In genomic region chr7:27552931-27553513, GRCm38 (mm10) we compare ENCODE assay signal across 8 mouse cellular contexts. TPM values are rescaled to one million over a fixed set of nuclear protein-coding genes. Genes with fewer than 3 reads are reported as not detected.
DNase-seq lines count a peak whose midpoint lies in the region; ATAC-seq and TF ChIP-seq lines count a peak whose summit lies in the region.

Gene Pld3 (minus strand): TSS chr7:27553218.
Gene 2310022A10Rik (plus strand): TSS chr7:27553233.

- in situ Hi-C loops in CH12.LX (cut with MboI; ENCODE audit: low pct_ligation_motif_present, low pct_unique_long_range_greater_than_20kb, low sequenced_read_pairs), result no loop called here

- H3K9me3 ChIP-seq in CH12.LX (replicated peaks; ENCODE audit: low read length), result no peaks in the 10 kb centered on the region
- H3K9me3 ChIP-seq in forebrain, embryonic 11.5 days (ENCODE audit: control insufficient read depth, low read length), result no peaks in the 10 kb centered on the region
- no peaks in the 10 kb centered on the region for H3K9me3 ChIP-seq in heart, embryonic 16.5 days (replicated peaks; ENCODE audit: control insufficient read depth, low read length)
- H3K9me3 ChIP-seq in liver, embryonic 15.5 days (replicated peaks), result no peaks in the 10 kb centered on the region
- H3K9me3 ChIP-seq in neural tube, embryonic 12.5 days, result no peaks in the 10 kb centered on the region

- peak; percentile 94 for TF ChIP-seq POLR2A in CH12.LX (IDR thresholded peaks at IDR 0.05; ENCODE audit: low read depth, low read length)

- no peaks in the 10 kb centered on the region for H3K27me3 ChIP-seq in CH12.LX (replicated peaks)
- no peaks in the 10 kb centered on the region for H3K27me3 ChIP-seq in forebrain, embryonic 11.5 days (ENCODE audit: control insufficient read depth, insufficient read depth, low read length)
- no peaks in the 10 kb centered on the region for H3K27me3 ChIP-seq in heart, embryonic 16.5 days (ENCODE audit: control insufficient read depth, insufficient read depth, low read length)
- no peaks in the 10 kb centered on the region for H3K27me3 ChIP-seq in liver, embryonic 15.5 days
- no peaks in the 10 kb centered on the region for H3K27me3 ChIP-seq in neural tube, embryonic 12.5 days (replicated peaks)

- dilution Hi-C loops in CH12.LX (cut with MboI; ENCODE audit: extremely low pct_ligation_motif_present, extremely low pct_unique_long_range_greater_than_20kb, low sequenced_read_pairs), result no loop called here

- peak within 1 kb of the TSS; percentile 87 for H3K9ac ChIP-seq in CH12.LX (ENCODE audit: insufficient read depth, low read depth)
- peak within 1 kb of the TSS; percentile 70 for H3K9ac ChIP-seq in forebrain, embryonic 11.5 days (ENCODE audit: low read length)
- H3K9ac ChIP-seq in heart, embryonic 16.5 days (ENCODE audit: low read length), result peak within 1 kb of the TSS; percentile 82
- peak within 1 kb of the TSS; percentile 86 for H3K9ac ChIP-seq in liver, embryonic 15.5 days
- H3K9ac ChIP-seq in neural tube, embryonic 12.5 days, result peak within 1 kb of the TSS; percentile 71

- H3K36me3 ChIP-seq in CH12.LX (replicated peaks in 1 of 2; ENCODE audit: control insufficient read depth in 1 of 2, insufficient read depth in 1 of 2, low read length in 1 of 2), result peaks cover 8 to 21% of the 10 kb centered on the region in 2 experiments
- H3K36me3 ChIP-seq in forebrain, embryonic 11.5 days (ENCODE audit: control insufficient read depth, insufficient read depth, low read length), result no peaks in the 10 kb centered on the region
- H3K36me3 ChIP-seq in heart, embryonic 16.5 days (ENCODE audit: control insufficient read depth, insufficient read depth), result peaks cover 4% of the 10 kb centered on the region
- H3K36me3 ChIP-seq in liver, embryonic 15.5 days (replicated peaks), result peaks cover 14% of the 10 kb centered on the region
- H3K36me3 ChIP-seq in neural tube, embryonic 12.5 days, result peaks cover 10% of the 10 kb centered on the region; the same call in 1 of the 2 replicates

- no peak within 1 kb of the TSS for H3K27ac ChIP-seq in CH12.LX (ENCODE audit: insufficient read depth, low read depth)
- no peak within 1 kb of the TSS for H3K27ac ChIP-seq in forebrain, embryonic 11.5 days (ENCODE audit: low read depth, low read length)
- peak within 1 kb of the TSS; percentile 40 for H3K27ac ChIP-seq in heart, embryonic 16.5 days (ENCODE audit: low read length)
- peak within 1 kb of the TSS; percentile 77 for H3K27ac ChIP-seq in liver, embryonic 15.5 days (replicated peaks)
- no peak within 1 kb of the TSS for H3K27ac ChIP-seq in neural tube, embryonic 12.5 days

- peak within 1 kb of the TSS; percentile 80 for H3K4me2 ChIP-seq in CH12.LX (ENCODE audit: insufficient read depth, low read depth, poor library complexity, severe bottlenecking)
- H3K4me2 ChIP-seq in forebrain, embryonic 11.5 days (ENCODE audit: low read depth, low read length, severe bottlenecking), result peak within 1 kb of the TSS; percentile 71
- H3K4me2 ChIP-seq in heart, embryonic 16.5 days (ENCODE audit: low read depth, low read length), result peak within 1 kb of the TSS; percentile 74
- H3K4me2 ChIP-seq in liver, embryonic 15.5 days, result peak within 1 kb of the TSS; percentile 90
- H3K4me2 ChIP-seq in neural tube, embryonic 12.5 days (replicated peaks), result peak within 1 kb of the TSS; percentile 84

- H3K79me2 ChIP-seq in CH12.LX (replicated peaks; ENCODE audit: control insufficient read depth, extremely low read depth, insufficient read depth, poor library complexity, severe bottlenecking), result peaks cover 11% of the 10 kb centered on the region

- no peak for TF ChIP-seq RAD21 in CH12.LX (IDR thresholded peaks at IDR 0.05; ENCODE audit: low read depth, low read length)

- TF ChIP-seq CTCF in CH12.LX (conservative IDR thresholded peaks at IDR 0.05 in 1 of 2, IDR thresholded peaks at IDR 0.05 in 1 of 2; ENCODE audit: low read depth in 2 of 2, low read length in 2 of 2), result no peak

- peak; percentile 98 for DNase-seq in CH12.LX (ENCODE audit: extremely low read depth)
- peak; percentile 90 for DNase-seq in c-Kit-positive CD71-positive TER-119-negative erythroid progenitor cells, embryonic 14.5 days (ENCODE audit: low read depth)
- DNase-seq in forebrain, embryonic 11.5 days (ENCODE audit: low spot score), result peak; percentile 96
- DNase-seq in kidney, postnatal 36 days, result peak; percentile 97 to 99
- DNase-seq in telencephalon, adult 2 months (ENCODE audit: low read depth, low spot score), result peak; percentile 98

- TF ChIP-seq EP300 in CH12.LX (IDR thresholded peaks at IDR 0.05; ENCODE audit: low read length), result no peak

- H3K4me3 ChIP-seq in CH12.LX (replicated peaks in 1 of 3; ENCODE audit: low read depth in 2 of 3, low read length in 2 of 3, poor library complexity in 1 of 3), result peak within 1 kb of the TSS; percentile 66 to 90 (median 75)
- peak within 1 kb of the TSS; percentile 72 for H3K4me3 ChIP-seq in forebrain, embryonic 11.5 days (ENCODE audit: low read depth, low read length)
- peak within 1 kb of the TSS; percentile 86 for H3K4me3 ChIP-seq in heart, embryonic 16.5 days (ENCODE audit: low read length)
- H3K4me3 ChIP-seq in liver, embryonic 15.5 days (replicated peaks), result peak within 1 kb of the TSS; percentile 75
- peak within 1 kb of the TSS; percentile 70 for H3K4me3 ChIP-seq in neural tube, embryonic 12.5 days

- ATAC-seq in forebrain, embryonic 11.5 days (replicated peaks; ENCODE audit: low FRiP score), result peak; percentile 100
- peak; percentile 99 for ATAC-seq in heart, embryonic 16.5 days (replicated peaks; ENCODE audit: extremely low read depth, insufficient read depth, low FRiP score)
- peak; percentile 100 for ATAC-seq in liver, embryonic 15.5 days (ENCODE audit: insufficient read depth)
- ATAC-seq in neural tube, embryonic 12.5 days (ENCODE audit: low FRiP score, low read depth), result peak; percentile 99

- under 1% methylated on average over 41 of the region's 41 CpGs for WGBS in forebrain, embryonic 11.5 days
- WGBS in heart, embryonic 16.5 days, result under 1% methylated on average over 41 of the region's 41 CpGs
- 0% methylated on average over 41 of the region's 41 CpGs for WGBS in liver, embryonic 15.5 days (ENCODE audit: insufficient replicate concordance)
- 1% methylated on average over 41 of the region's 41 CpGs for whole genome bisulfite sequencing in neural tube, embryonic 12.5 days

- H3K4me1 ChIP-seq in CH12.LX (ENCODE audit: control insufficient read depth in 1 of 2, insufficient read depth in 2 of 2), result peaks cover 2 to 30% of the 10 kb centered on the region in 2 experiments; a peak in 3 of 4 replicates
- H3K4me1 ChIP-seq in forebrain, embryonic 11.5 days (replicated peaks; ENCODE audit: control insufficient read depth, insufficient read depth, low read length), result peaks cover 6% of the 10 kb centered on the region; the same call in 1 of the 2 replicates
- peaks cover 8% of the 10 kb centered on the region for H3K4me1 ChIP-seq in heart, embryonic 16.5 days (ENCODE audit: control insufficient read depth, insufficient read depth, low read length)
- H3K4me1 ChIP-seq in liver, embryonic 15.5 days (replicated peaks), result peaks cover 35% of the 10 kb centered on the region
- H3K4me1 ChIP-seq in neural tube, embryonic 12.5 days, result peaks cover 11% of the 10 kb centered on the region

TF ChIP-seq in CH12.LX, 34 proteins besides CTCF, POLR2A, EP300 and RAD21 (continues in another document):
- peak; percentile 69; the same call in 1 of the 2 replicates for TF ChIP-seq ZMIZ1 (IDR thresholded peaks at IDR 0.05; ENCODE audit: low read depth, low read length)
- no peak for TF ChIP-seq UBTF (IDR thresholded peaks at IDR 0.05; ENCODE audit: low read depth, low read length)
- peak; percentile 63; the same call in 1 of the 2 replicates for TF ChIP-seq MEF2A (IDR thresholded peaks at IDR 0.05; ENCODE audit: borderline replicate concordance, low read depth, low read length)
- no peak for TF ChIP-seq RCOR1 (conservative IDR thresholded peaks at IDR 0.05; ENCODE audit: low read depth, low read length)
- no peak for TF ChIP-seq BHLHE40 (IDR thresholded peaks at IDR 0.05; ENCODE audit: low read depth, low read length)
- peak; percentile 93 for TF ChIP-seq NRF1 (IDR thresholded peaks at IDR 0.05; ENCODE audit: low read depth, low read length)
- TF ChIP-seq JUND (conservative IDR thresholded peaks at IDR 0.05; ENCODE audit: low read depth, low read length), result no peak
- no peak for TF ChIP-seq ZC3H11A (IDR thresholded peaks at IDR 0.05; ENCODE audit: low read depth, low read length)
- TF ChIP-seq ZKSCAN1 (IDR thresholded peaks at IDR 0.05; ENCODE audit: borderline replicate concordance, low read depth, low read length), result no peak
- TF ChIP-seq MXI1 (IDR thresholded peaks at IDR 0.05; ENCODE audit: low read depth, low read length), result peak; percentile 50; the same call in 1 of the 2 replicates
- peak; percentile 90 for TF ChIP-seq HCFC1 (IDR thresholded peaks at IDR 0.05; ENCODE audit: low read depth, low read length)
- no peak for TF ChIP-seq ZNF384 (IDR thresholded peaks at IDR 0.05; ENCODE audit: low read depth, low read length)
- TF ChIP-seq TCF12 (IDR thresholded peaks at IDR 0.05; ENCODE audit: low read depth, low read length), result peak; percentile 86
- peak; percentile 67 for TF ChIP-seq USF2 (conservative IDR thresholded peaks at IDR 0.05; ENCODE audit: low read depth, low read length)
- no peak for TF ChIP-seq MAFK (IDR thresholded peaks at IDR 0.05; ENCODE audit: insufficient replicate concordance, low read length)
- TF ChIP-seq IRF4 (IDR thresholded peaks at IDR 0.05; ENCODE audit: low read depth, low read length), result no peak
- TF ChIP-seq SMC3 (IDR thresholded peaks at IDR 0.05; ENCODE audit: low read depth, low read length), result no peak
- TF ChIP-seq SIN3A (IDR thresholded peaks at IDR 0.05; ENCODE audit: low read length), result peak; percentile 83

RNA-seq across cellular contexts. Expression of gene Pld3, which starts in this region (rescaled TPM):
- total RNA-seq in CH12.LX (2012; rRNA removed) (16.2 and 21.1 TPM in 2 replicates), CH12.LX (2014; rRNA removed) (6.0 and 6.2 TPM in 2 replicates)
- polyA plus RNA-seq in CH12.LX (2012; ENCODE audit: insufficient read length, low read depth), result 13.5 and 14.1 TPM in 2 replicates
- 52.1 and 56.4 TPM in 2 replicates for polyA plus RNA-seq in forebrain, embryonic 11.5 days (2014; fragmentation: Nextera tagmentation; extraction: Ambion mirVana)
- 58.6 and 63.4 TPM in 2 replicates for polyA plus RNA-seq in heart, embryonic 16.5 days (2015; fragmentation: Nextera tagmentation; extraction: Ambion mirVana)
- 76.3 and 93.4 TPM in 2 replicates for polyA plus RNA-seq in liver, embryonic 15.5 days (2015; fragmentation: Nextera tagmentation; extraction: Ambion mirVana)
- 90.8 and 91.3 TPM in 2 replicates for polyA plus RNA-seq in neural tube, embryonic 12.5 days (2016; fragmentation: Nextera tagmentation; extraction: Ambion mirVana)

RNA-seq across cellular contexts. Expression of gene 2310022A10Rik, which starts in this region (rescaled TPM):
- total RNA-seq in CH12.LX (2012; rRNA removed), result 7.0 and 7.8 TPM in 2 replicates
- 7.2 and 8.6 TPM in 2 replicates for total RNA-seq in CH12.LX (2014; rRNA removed)
- 27.1 and 30.7 TPM in 2 replicates for polyA plus RNA-seq in CH12.LX (2012; ENCODE audit: insufficient read length, low read depth)
- 34.0 and 34.1 TPM in 2 replicates for polyA plus RNA-seq in forebrain, embryonic 11.5 days (2014; fragmentation: Nextera tagmentation; extraction: Ambion mirVana)
- 40.7 and 41.5 TPM in 2 replicates for polyA plus RNA-seq in heart, embryonic 16.5 days (2015; fragmentation: Nextera tagmentation; extraction: Ambion mirVana)
- polyA plus RNA-seq in liver, embryonic 15.5 days (2015; fragmentation: Nextera tagmentation; extraction: Ambion mirVana), result 15.7 and 17.3 TPM in 2 replicates
- polyA plus RNA-seq in neural tube, embryonic 12.5 days (2016; fragmentation: Nextera tagmentation; extraction: Ambion mirVana), result 31.8 and 36.0 TPM in 2 replicates

Comparison
In these comparisons a context has a peak if more than half of its experiments do, and no peak if none do; other contexts are left out.
1. H3K27ac ChIP-seq: peak in heart, embryonic 16.5 days (single experiment) and liver, embryonic 15.5 days (single experiment); none in CH12.LX (single experiment), forebrain, embryonic 11.5 days (single experiment) and neural tube, embryonic 12.5 days (single experiment).
2. Peak in every context shown above with its lines, with median percentiles within 50 percentile points of each other: DNase-seq, H3K4me2 ChIP-seq, H3K4me3 ChIP-seq, H3K9ac ChIP-seq and ATAC-seq.